Mouse (Mus musculus) urinary bladder, postnatal 10 days (tissue): ENCODE measurements around the gene Depdc7.

Source experiments
- DNase-seq: peaks from one replicate; pipeline ENCODE4 v3.0.0; 2022; ENCODE audit warnings: low spot score

Gene Depdc7

GRCm38 (mm10) chr2:104714254-104714691, 28.4 kb downstream of the Depdc7 start:
- DNase-seq = no peak

- no peak for DNase-seq
Measured at GRCm38 (mm10) chr2:104712486-104712809, 30.2 kb downstream of the Depdc7 start.

GRCm38 (mm10) chr2:104711585-104712485, 30.8 kb downstream of the Depdc7 start, which contains the start of gene Tcp11l1:
TSS of gene Tcp11l1 (minus strand) at chr2:104712169.
- DNase-seq = no peak

DNA sequence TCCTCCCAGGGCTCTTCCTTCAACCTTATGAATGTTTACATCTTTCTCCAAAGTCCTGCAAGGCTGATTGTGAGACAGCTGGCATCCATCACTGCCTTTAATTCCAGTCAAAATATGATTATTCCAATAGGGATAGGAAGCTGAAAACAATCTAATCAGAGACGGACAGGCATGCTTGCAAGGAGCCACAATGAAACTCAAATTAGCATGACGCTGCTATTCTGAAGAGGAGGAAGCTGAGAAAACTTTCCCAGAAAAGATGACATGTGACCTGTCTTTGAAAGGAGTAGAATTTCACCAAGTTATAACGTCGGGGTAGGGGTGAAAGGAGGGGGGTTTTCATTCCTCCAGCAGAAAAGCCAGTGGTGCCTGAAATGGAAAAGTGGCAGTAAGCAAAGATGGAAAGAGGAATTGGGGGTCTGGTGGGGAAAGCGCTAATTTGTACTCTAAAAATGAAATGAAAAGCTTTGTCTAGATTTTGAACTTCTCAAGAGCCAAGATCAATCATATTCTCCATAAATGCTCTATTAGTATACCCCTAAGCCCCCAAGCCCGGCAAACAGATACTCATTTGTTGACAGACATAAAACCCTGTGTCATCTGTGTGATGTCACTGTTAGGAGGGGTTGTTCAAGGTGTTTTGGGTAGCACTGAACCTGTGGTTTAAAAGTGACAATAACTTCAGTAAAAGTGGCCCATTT, 31.9 kb downstream of the Depdc7 start:
- no peak for DNase-seq

DNA sequence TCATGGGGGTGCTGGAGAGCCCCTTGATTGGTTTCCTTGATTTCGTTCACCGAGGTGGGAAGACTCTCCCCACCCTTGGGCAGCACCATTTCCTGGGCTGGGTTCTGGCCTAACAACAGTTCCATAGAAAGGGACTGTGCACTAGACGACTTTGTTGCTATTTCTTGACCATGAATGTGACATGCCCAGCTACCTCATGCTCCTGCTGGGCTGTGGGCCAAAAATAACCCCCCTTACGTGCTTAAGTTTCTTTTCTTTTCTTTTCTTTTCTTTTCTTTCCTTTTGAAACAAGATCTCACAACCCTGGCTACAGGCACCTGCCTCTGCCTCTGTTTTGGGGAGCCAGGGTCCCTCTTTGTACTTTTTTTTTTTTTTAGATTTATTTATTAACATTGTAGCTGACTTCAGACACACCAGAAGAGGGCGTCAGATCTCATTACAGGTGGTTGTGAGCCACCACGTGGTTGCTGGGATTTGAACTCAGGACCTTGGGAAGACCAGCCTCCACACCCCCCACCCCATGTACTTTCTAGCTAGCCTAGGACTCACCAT, 32.8 kb downstream of the Depdc7 start:
- DNase-seq = no peak

GRCm38 (mm10) chr2:104704355-104704754, 38.3 kb downstream of the Depdc7 start:
- no peak for DNase-seq

DNA sequence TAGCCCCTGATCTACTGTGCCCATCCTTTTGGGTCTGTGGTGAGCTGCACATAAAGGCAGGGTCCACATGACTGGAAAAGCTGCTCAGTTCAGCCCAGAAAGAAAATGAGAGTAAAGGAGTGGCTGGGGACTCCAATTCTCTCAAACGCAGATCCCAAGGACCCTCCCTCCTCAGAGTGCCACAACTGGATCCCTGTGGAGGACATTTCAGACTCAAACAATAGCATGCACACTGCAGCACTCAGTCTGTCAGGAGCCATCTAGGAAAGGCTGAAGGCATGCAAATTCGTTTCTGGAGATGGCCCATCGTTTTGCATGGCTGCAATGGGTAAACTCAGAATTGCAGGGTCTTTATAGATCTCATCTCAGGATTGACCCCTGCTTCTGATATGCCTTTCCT, 39.5 kb downstream of the Depdc7 start:
- DNase-seq = no peak

GRCm38 (mm10) chr2:104699659-104700058, 43.0 kb downstream of the Depdc7 start:
- no peak for DNase-seq

DNA sequence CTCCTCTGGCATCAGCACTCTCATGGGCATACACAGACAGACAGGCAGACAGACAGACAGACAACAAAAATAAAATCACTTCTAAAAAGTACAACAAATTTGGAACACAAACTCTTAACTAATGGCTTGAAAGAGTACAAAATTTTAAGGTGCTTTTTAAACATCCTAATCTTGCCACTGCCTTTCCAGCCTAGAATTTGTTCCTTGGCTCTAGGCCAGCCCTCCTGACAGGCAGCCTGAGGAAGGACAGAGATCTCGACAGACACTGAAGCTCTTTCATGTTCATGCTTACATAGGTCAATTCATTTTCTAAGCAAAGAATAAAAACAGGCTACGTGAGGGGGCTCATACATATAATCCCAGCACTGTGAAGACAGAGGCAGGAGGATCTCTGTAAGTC, 50.1 kb downstream of the Depdc7 start:
- no peak for DNase-seq

GRCm38 (mm10) chr2:104690720-104691119, 52.0 kb downstream of the Depdc7 start:
- no peak for DNase-seq

DNA sequence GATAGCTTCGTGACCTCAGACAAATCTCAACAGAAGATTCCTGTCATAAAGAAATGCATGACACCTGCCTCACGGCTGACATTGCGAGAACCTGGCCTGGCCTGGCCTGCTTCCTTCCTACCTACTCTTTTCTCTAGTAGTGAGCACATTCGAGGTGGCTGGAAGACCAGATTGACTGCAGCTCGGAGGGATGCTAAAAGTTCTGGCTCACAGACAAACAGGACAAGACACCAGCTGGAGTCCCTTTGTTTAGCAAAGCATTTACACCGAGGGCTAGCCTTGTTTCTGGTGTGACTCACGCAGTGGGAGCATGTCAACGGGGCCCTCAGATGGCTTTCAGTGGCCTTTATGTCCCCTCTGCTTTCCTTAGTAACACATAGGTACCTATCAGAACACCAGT, 54.0 kb downstream of the Depdc7 start:
- DNase-seq = no peak

GRCm38 (mm10) chr2:104688321-104688720, 54.4 kb downstream of the Depdc7 start:
- DNase-seq = no peak

GRCm38 (mm10) chr2:104687261-104687660, 55.4 kb downstream of the Depdc7 start:
- no peak for DNase-seq

- DNase-seq = peak; percentile 26
Measured at GRCm38 (mm10) chr2:104685418-104685817, 57.3 kb downstream of the Depdc7 start.

GRCm38 (mm10) chr2:104684771-104685170, 57.9 kb downstream of the Depdc7 start:
- DNase-seq = no peak

GRCm38 (mm10) chr2:104677326-104677725, 65.4 kb downstream of the Depdc7 start:
- DNase-seq = no peak
